27 mouse cellular contexts compared by ENCODE assay signal in genomic region chr17:84963651-84964050, GRCm38 (mm10). TPM values are rescaled to one million over a fixed set of nuclear protein-coding genes. Genes with fewer than 3 reads are reported as not detected.
DNase-seq lines count a peak whose midpoint lies in the region; ATAC-seq and TF ChIP-seq lines count a peak whose summit lies in the region.
"Had no signal": no experiment of that assay in that cellular context is flagged by ENCODE, and none has a peak within 500 bp of the region (broad histone marks: within the 10 kb centered on the region; RNA-seq: fewer than 3 reads in every experiment).

No protein-coding gene starts in this region.

- ATAC-seq in liver, postnatal 0 days = no peak
- ATAC-seq: activated CD4-positive, CD25-positive, alpha-beta regulatory T cell, adult 4 months; forebrain, embryonic 14.5 days; forebrain, embryonic 16.5 days; Patski had no signal

- H3K4me2 ChIP-seq in liver, postnatal 0 days (ENCODE audit: low read depth, low read length) = no peak overlapping the region
- H3K4me2 ChIP-seq: embryonic facial prominence, embryonic 13.5 days; embryonic facial prominence, embryonic 15.5 days; forebrain, embryonic 12.5 days had no signal

- H3K4me3 ChIP-seq in liver, adult 2 months (ENCODE audit: insufficient read depth, low read depth, low read length) = no peak overlapping the region
- H3K4me3 ChIP-seq in liver, postnatal 0 days (ENCODE audit: low read depth, low read length) = no peak overlapping the region
- peak overlapping the region; percentile 37 for H3K4me3 ChIP-seq in testis, adult 2 months (ENCODE audit: control insufficient read depth, low read depth, low read length)
- H3K4me3 ChIP-seq: embryonic facial prominence, embryonic 13.5 days; embryonic facial prominence, embryonic 15.5 days; erythroblast, embryonic 14.5 days; forebrain, embryonic 10.5 days; forebrain, embryonic 12.5 days had no signal

- H3K27me3 ChIP-seq in liver, adult 2 months (ENCODE audit: control insufficient read depth, insufficient read depth, low read length) = no peaks in the 10 kb centered on the region
- no peaks in the 10 kb centered on the region for H3K27me3 ChIP-seq in liver, postnatal 0 days (ENCODE audit: insufficient read depth, low read length)
- H3K27me3 ChIP-seq in testis, adult 2 months (ENCODE audit: control insufficient read depth, insufficient read depth, low read length) = no peaks in the 10 kb centered on the region
- H3K27me3 ChIP-seq: embryonic facial prominence, embryonic 13.5 days; embryonic facial prominence, embryonic 15.5 days; forebrain, embryonic 12.5 days; Patski had no signal

- no peak overlapping the region for H3K9ac ChIP-seq in liver, adult 2 months (ENCODE audit: low read depth, low read length)
- H3K9ac ChIP-seq in liver, postnatal 0 days (replicated peaks) = no peak overlapping the region
- H3K9ac ChIP-seq: embryonic facial prominence, embryonic 13.5 days; embryonic facial prominence, embryonic 15.5 days; forebrain, embryonic 12.5 days had no signal

- TF ChIP-seq POLR2A in liver, adult 2 months (IDR thresholded peaks at IDR 0.05; ENCODE audit: extremely low read depth, insufficient read depth, low read length) = no peak
- TF ChIP-seq POLR2A in testis, adult 2 months (IDR thresholded peaks at IDR 0.05; ENCODE audit: control insufficient read depth, low read depth, low read length) = no peak

- H3K79me2 ChIP-seq in liver, adult 2 months (ENCODE audit: control insufficient read depth, insufficient read depth, low read length) = peaks cover 32% of the 10 kb centered on the region

- peak; percentile 33 to 52 for DNase-seq in heart, adult 18-20 months
- DNase-seq in heart, postnatal 25 days (ENCODE audit: low spot score) = no peak
- peak; percentile 60 for DNase-seq in liver, adult 2 months (ENCODE audit: extremely low read depth, low read depth, low spot score)
- DNase-seq in liver, postnatal 0 days = no peak
- DNase-seq in testis, postnatal 10 days (ENCODE audit: low spot score) = no peak
- DNase-seq in testis, postnatal 14 days (ENCODE audit: low spot score) = peak; percentile 66
- no peak for DNase-seq in lung, postnatal 36 days
- DNase-seq: adrenal gland, adult 8-10 months; adrenal gland, postnatal 14 days; adrenal gland, postnatal 36 days; cerebellum, adult 11-12 months; cerebellum, adult 2 months; cerebellum, adult 9-11 months; cerebellum, postnatal 14 days; cerebellum, postnatal 36 days; embryo, embryonic 11 days had no signal

- peaks cover 22% of the 10 kb centered on the region for H3K4me1 ChIP-seq in liver, adult 2 months (ENCODE audit: control insufficient read depth, insufficient read depth, low read length)
- H3K4me1 ChIP-seq in liver, postnatal 0 days (ENCODE audit: insufficient read depth) = peaks cover 23% of the 10 kb centered on the region
- H3K4me1 ChIP-seq in testis, adult 2 months (ENCODE audit: control insufficient read depth, insufficient read depth, low read length) = peaks cover 4% of the 10 kb centered on the region

- no peak overlapping the region for H3K27ac ChIP-seq in liver, adult 2 months (replicated peaks; ENCODE audit: insufficient read depth, low read depth, low read length)
- H3K27ac ChIP-seq in liver, postnatal 0 days (ENCODE audit: low read depth) = no peak overlapping the region
- no peak overlapping the region for H3K27ac ChIP-seq in testis, adult 2 months (ENCODE audit: control insufficient read depth, insufficient read depth, low read depth, low read length)
- H3K27ac ChIP-seq: embryonic facial prominence, embryonic 13.5 days; embryonic facial prominence, embryonic 15.5 days; forebrain, embryonic 10.5 days; forebrain, embryonic 12.5 days had no signal

- H3K36me3 ChIP-seq in liver, adult 2 months (ENCODE audit: control insufficient read depth, insufficient read depth, low read length) = no peaks in the 10 kb centered on the region
- peaks cover 13% of the 10 kb centered on the region; the same call in 1 of the 2 replicates for H3K36me3 ChIP-seq in liver, postnatal 0 days (replicated peaks; ENCODE audit: insufficient read depth, low read length)
- H3K36me3 ChIP-seq in testis, adult 2 months (ENCODE audit: control insufficient read depth, insufficient read depth, low read length) = no peaks in the 10 kb centered on the region
- H3K36me3 ChIP-seq: forebrain, embryonic 12.5 days had no signal

- no peaks in the 10 kb centered on the region for H3K9me3 ChIP-seq in liver, postnatal 0 days (ENCODE audit: low read length)
- H3K9me3 ChIP-seq: embryonic facial prominence, embryonic 13.5 days; embryonic facial prominence, embryonic 15.5 days; forebrain, embryonic 12.5 days; G1E had no signal

- no peak for TF ChIP-seq CTCF in liver, adult 2 months (IDR thresholded peaks at IDR 0.05; ENCODE audit: low read depth, low read length)
- no peak for TF ChIP-seq CTCF in liver, postnatal 0 days (IDR thresholded peaks at IDR 0.05; ENCODE audit: low read depth)
- no peak for TF ChIP-seq CTCF in testis, adult 2 months (IDR thresholded peaks at IDR 0.05; ENCODE audit: control insufficient read depth, insufficient read depth, insufficient replicate concordance, low read depth, low read length)

- intact Hi-C loops in heart, postnatal 25 days (cut with DNase I) = loop anchor here (5.0 kb wide), 1 partner anchor 34 kb away; no protein-coding TSS in a partner anchor

- 26% methylated on average over 6 of the region's 6 CpGs for WGBS in liver, adult 2 months
- WGBS in liver, postnatal 0 days (ENCODE audit: insufficient replicate concordance) = 65% methylated on average over 6 of the region's 6 CpGs

- TF ChIP-seq EP300 in liver, postnatal 0 days (IDR thresholded peaks at IDR 0.05; ENCODE audit: low read depth) = no peak

RNA-seq across cellular contexts. Expression of gene Ppm1b, which starts 7.1 kb away (rescaled TPM):
- 100 to 1,000 TPM; 123 to 129 TPM for total RNA-seq in heart, adult 18-20 months (2021)
- 100 to 1,000 TPM; 116 to 119 TPM for total RNA-seq in heart, postnatal 25 days (2021)
- 83.6 and 84.0 TPM in 2 replicates for total RNA-seq in liver, adult 2 months (2014; rRNA removed)
- polyA plus RNA-seq in liver, adult 2 months (2012; rRNA removed) = 32.6 and 44.7 TPM in 2 replicates
- 41.6 and 46.3 TPM in 2 replicates for polyA plus RNA-seq in liver, postnatal 0 days (2015; fragmentation: Nextera tagmentation; extraction: Ambion mirVana)
- 133 and 159 TPM in 2 replicates for polyA plus RNA-seq in testis, adult 2 months (2012; rRNA removed)

Comparison
In these comparisons a context has a peak if more than half of its experiments do, and no peak if none do; other contexts are left out.
1. DNase-seq: peak in heart, adult 18-20 months (2 of 2), liver, adult 2 months (single experiment) and testis, postnatal 14 days (single experiment); none in heart, postnatal 25 days (single experiment), liver, postnatal 0 days (single experiment), testis, postnatal 10 days (single experiment) and lung, postnatal 36 days (single experiment).